Mouse (Mus musculus) hindbrain, embryonic 15.5 days (tissue): ENCODE measurements at regions not wholly inside any gene's neighbourhood (a gene's known extent, or its start where the extent isn't known, plus 50 kb on each side); places are given as distances from the start of the nearest gene placed in this dataset.

ENCODE experiments used
- ATAC-seq: fragments of 200-750 bp; cut with Nextera tagmentation; 2 replicates; pipeline ENCODE4 v1.8.0; 2017; ENCODE audit warnings: low read depth, moderate number of reproducible peaks, moderate TSS enrichment; ENCODE audit not compliant: low FRiP score
- H3K27ac ChIP-seq: fragments of 300-500 bp; sonication (generic); replicated peaks from 2 replicates; pipeline ENCODE4 v1.5.1; 2015; ENCODE audit warnings: mild to moderate bottlenecking, inconsistent platforms
- H3K27me3 ChIP-seq: fragments of 300-500 bp; sonication (generic); 2 replicates; pipeline ENCODE4 v1.6.1; 2015; ENCODE audit warnings: control low read depth, inconsistent platforms
- H3K36me3 ChIP-seq: fragments of 300-500 bp; sonication (generic); 2 replicates; pipeline ENCODE4 v1.6.1; 2015; ENCODE audit warnings: control low read depth, inconsistent platforms
- H3K4me1 ChIP-seq: fragments of 300-500 bp; sonication (generic); replicated peaks from 2 replicates; pipeline ENCODE4 v1.6.1; 2015; ENCODE audit warnings: control low read depth, inconsistent platforms
- H3K4me2 ChIP-seq: fragments of 300-500 bp; sonication (generic); 2 replicates; pipeline ENCODE4 v1.6.1; 2015; ENCODE audit warnings: moderate library complexity, mild to moderate bottlenecking, inconsistent platforms
- H3K4me3 ChIP-seq: fragments of 300-500 bp; sonication (generic); 2 replicates; pipeline ENCODE4 v1.5.1; 2015; ENCODE audit warnings: mild to moderate bottlenecking, inconsistent platforms
- H3K9ac ChIP-seq: fragments of 300-500 bp; sonication (generic); 2 replicates; pipeline ENCODE4 v1.6.1; 2015; ENCODE audit warnings: inconsistent platforms
- H3K9me3 ChIP-seq: fragments of 300-500 bp; sonication (generic); 2 replicates; pipeline ENCODE4 v1.6.1; 2016; ENCODE audit warnings: control low read depth, inconsistent platforms
- WGBS: fragments of 180-500 bp; shearing (Covaris S2); methylation state at CpG from one replicate; pipeline ENCODE4 v1.1.7; 2015; 5-methylcytosine and 5-hydroxymethylcytosine counted together

GRCm38 (mm10) chr8:127932276-127932675, 426.1 kb upstream of the Nrp1 start:
- no peak overlapping the region for H3K27ac ChIP-seq
- 92% methylated on average over 1 of the region's 1 CpGs for WGBS
- H3K27me3 ChIP-seq: no peaks in the 10 kb centered on the region
- H3K4me3 ChIP-seq: no peak overlapping the region
- H3K36me3 ChIP-seq: no peaks in the 10 kb centered on the region
- H3K4me2 ChIP-seq: no peak overlapping the region
- ATAC-seq: no peak
- H3K4me1 ChIP-seq: no peaks in the 10 kb centered on the region
- no peak overlapping the region for H3K9ac ChIP-seq
- no peaks in the 10 kb centered on the region for H3K9me3 ChIP-seq

DNA sequence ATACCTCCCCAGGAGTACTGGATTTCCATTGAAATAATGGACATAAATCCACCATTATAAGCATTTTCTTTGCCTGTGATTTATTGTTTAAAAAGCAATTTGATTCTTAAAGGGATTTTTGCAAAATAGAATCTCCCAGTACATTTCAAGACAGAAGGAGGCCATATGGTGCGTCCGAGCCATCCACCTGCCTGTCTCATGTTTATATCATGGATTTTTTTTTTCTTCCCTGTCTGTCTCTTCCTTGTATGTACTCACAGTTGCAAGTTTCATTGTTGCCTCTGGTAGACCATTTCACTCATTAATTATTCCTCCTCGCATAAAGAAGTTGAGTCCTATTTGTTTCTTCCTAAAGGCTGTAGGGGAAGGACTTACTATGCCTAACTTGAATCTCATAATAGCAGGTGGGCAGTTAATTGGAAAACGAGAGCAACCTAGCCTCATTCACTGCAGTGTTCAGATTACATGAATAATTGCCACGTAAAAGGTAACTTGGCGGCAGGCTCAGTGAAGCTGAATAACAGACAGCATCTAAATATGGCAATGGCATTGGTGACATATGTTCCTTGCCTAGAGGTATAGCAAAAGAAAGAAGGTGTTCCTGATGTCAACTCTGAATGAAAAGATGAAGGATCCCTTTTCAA, 421.5 kb upstream of the Nrp1 start:
- Histone ChIP-seq H3K4me2 (no peak overlapping the region), H3K9ac (no peak overlapping the region), H3K4me1 (peaks cover 13% of the 10 kb centered on the region), H3K27me3 (no peaks in the 10 kb centered on the region), H3K36me3 (no peaks in the 10 kb centered on the region), H3K4me3 (no peak overlapping the region), H3K9me3 (no peaks in the 10 kb centered on the region), H3K27ac (no peak overlapping the region)
- 58% methylated on average over 6 of the region's 6 CpGs for WGBS
- no peak for ATAC-seq

GRCm38 (mm10) chr8:127939284-127939985, 419.0 kb upstream of the Nrp1 start:
- H3K27ac ChIP-seq: peak overlapping the region; percentile 62; the same call in 1 of the 2 replicates
- peaks cover 13% of the 10 kb centered on the region for H3K4me1 ChIP-seq
- H3K36me3 ChIP-seq: no peaks in the 10 kb centered on the region
- no peak overlapping the region for H3K4me3 ChIP-seq
- ATAC-seq: peak; percentile 73; the same call in 1 of the 2 replicates
- H3K4me2 ChIP-seq: no peak overlapping the region
- H3K9ac ChIP-seq: no peak overlapping the region
- no peaks in the 10 kb centered on the region for H3K27me3 ChIP-seq
- WGBS: 9% methylated on average over 7 of the region's 7 CpGs
- H3K9me3 ChIP-seq: no peaks in the 10 kb centered on the region

DNA sequence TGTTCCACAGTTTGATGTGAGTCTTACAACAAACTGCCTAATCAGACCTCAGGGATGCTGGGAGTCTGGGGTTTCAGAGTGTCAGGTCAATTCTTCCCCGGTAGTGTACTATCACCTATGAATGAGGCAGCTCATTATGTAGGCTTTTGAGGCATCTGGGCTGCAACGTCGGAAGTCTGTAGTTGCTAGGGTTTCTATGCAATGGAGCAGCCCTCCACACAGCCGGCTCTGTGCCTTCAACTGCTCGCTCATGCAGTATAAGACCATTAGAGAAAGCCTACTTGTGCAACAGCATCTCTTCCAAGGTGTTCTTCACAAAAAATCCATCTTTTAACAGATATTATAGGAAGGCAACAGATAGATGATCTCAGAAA, 418.4 kb upstream of the Nrp1 start:
- no peaks in the 10 kb centered on the region for H3K36me3 ChIP-seq
- H3K4me2 ChIP-seq: no peak overlapping the region
- no peak overlapping the region for H3K9ac ChIP-seq
- 0 out of 2 replicates have a peak overlapping the region, but pooled peaks have one; percentile 7 for H3K27ac ChIP-seq
- H3K4me1 ChIP-seq: peaks cover 13% of the 10 kb centered on the region
- 8% methylated on average over 5 of the region's 5 CpGs for WGBS
- H3K4me3 ChIP-seq: no peak overlapping the region
- no peaks in the 10 kb centered on the region for H3K27me3 ChIP-seq
- ATAC-seq: peak; percentile 63; the same call in 1 of the 2 replicates
- H3K9me3 ChIP-seq: no peaks in the 10 kb centered on the region

GRCm38 (mm10) chr8:127942319-127942718, 416.1 kb upstream of the Nrp1 start:
- no peak overlapping the region for H3K4me3 ChIP-seq
- no peak overlapping the region for H3K9ac ChIP-seq
- peaks cover 13% of the 10 kb centered on the region for H3K4me1 ChIP-seq
- no peak overlapping the region for H3K4me2 ChIP-seq
- no peaks in the 10 kb centered on the region for H3K36me3 ChIP-seq
- no peak overlapping the region for H3K27ac ChIP-seq
- 0 out of 2 replicates have a peak, but pooled peaks cover 2% of the 10 kb centered on the region for H3K27me3 ChIP-seq
- no peaks in the 10 kb centered on the region for H3K9me3 ChIP-seq
- ATAC-seq: no peak

- Histone ChIP-seq H3K9ac (no peak overlapping the region), H3K27me3 (0 out of 2 replicates have a peak, but pooled peaks cover 2% of the 10 kb centered on the region), H3K4me2 (no peak overlapping the region), H3K4me1 (peaks cover 2% of the 10 kb centered on the region), H3K9me3 (no peaks in the 10 kb centered on the region), H3K27ac (no peak overlapping the region), H3K4me3 (no peak overlapping the region), H3K36me3 (no peaks in the 10 kb centered on the region)
- ATAC-seq: no peak
Observed at GRCm38 (mm10) chr8:127944955-127945498, 413.4 kb upstream of the Nrp1 start.

DNA sequence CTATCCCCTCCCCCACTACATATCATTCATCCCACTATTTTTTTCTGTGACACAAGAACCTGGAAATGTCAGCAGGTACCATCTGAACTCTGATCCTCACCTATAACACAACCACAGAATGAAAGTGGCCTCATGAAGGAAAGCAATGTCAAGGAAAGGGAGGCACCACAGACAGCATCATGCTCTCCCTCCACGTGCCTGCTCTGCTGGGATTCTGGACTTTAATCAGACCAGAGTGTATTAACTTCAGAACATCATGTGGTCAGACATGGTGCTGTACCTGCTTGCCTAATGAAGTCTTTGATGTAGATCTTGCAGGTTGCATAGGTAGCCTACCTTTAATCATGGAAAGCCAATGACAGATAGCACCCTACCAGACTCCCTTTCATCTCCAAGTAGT, 400.8 kb upstream of the Nrp1 start:
- no peak overlapping the region for H3K27ac ChIP-seq
- no peaks in the 10 kb centered on the region for H3K36me3 ChIP-seq
- no peak overlapping the region for H3K4me2 ChIP-seq
- no peaks in the 10 kb centered on the region for H3K9me3 ChIP-seq
- H3K4me3 ChIP-seq: no peak overlapping the region
- no peaks in the 10 kb centered on the region for H3K27me3 ChIP-seq
- H3K4me1 ChIP-seq: no peaks in the 10 kb centered on the region
- no peak for ATAC-seq
- 72% methylated on average over 1 of the region's 1 CpGs for WGBS
- H3K9ac ChIP-seq: no peak overlapping the region

DNA sequence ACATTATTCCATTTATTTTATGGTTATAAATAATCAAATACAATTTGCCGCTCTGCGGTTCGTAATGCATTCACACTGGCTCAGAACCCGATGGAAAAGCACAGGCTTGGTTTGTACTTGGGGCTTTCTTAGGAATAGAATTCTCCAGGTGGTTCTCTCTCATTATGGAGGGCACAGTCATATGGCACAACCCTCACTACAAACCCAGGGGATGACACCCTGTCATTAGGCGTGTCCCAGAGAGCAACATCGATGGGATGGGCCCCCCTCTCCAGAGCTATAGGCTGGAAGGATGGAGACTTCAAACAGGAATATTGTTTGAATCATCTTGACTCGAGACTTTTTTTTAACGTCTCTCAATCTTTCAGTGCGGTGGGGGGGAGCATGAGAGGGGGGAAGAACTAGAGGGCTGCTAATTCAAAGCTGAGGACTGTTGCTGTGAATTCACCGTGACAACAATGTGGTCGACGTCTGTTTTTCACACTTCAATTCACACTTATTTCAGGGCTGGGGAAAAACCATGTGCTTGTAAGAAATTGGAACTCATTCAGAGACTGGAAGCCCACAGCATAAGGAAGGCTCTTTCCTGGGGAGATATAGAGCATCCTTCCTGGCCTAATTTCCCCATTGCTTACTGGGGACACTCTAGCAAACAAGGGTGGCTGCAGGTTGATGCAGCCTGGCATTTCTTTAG, 399.9 kb upstream of the Nrp1 start:
- Histone ChIP-seq H3K4me1 (no peaks in the 10 kb centered on the region), H3K9ac (no peak overlapping the region), H3K36me3 (no peaks in the 10 kb centered on the region), H3K4me2 (no peak overlapping the region), H3K27me3 (no peaks in the 10 kb centered on the region), H3K4me3 (no peak overlapping the region), H3K9me3 (no peaks in the 10 kb centered on the region), H3K27ac (no peak overlapping the region)
- ATAC-seq: no peak
- WGBS: 46% methylated on average over 12 of the region's 12 CpGs

- Histone ChIP-seq H3K27ac (no peak overlapping the region), H3K9me3 (no peaks in the 10 kb centered on the region), H3K4me1 (no peaks in the 10 kb centered on the region), H3K4me2 (no peak overlapping the region), H3K36me3 (no peaks in the 10 kb centered on the region), H3K9ac (no peak overlapping the region), H3K27me3 (no peaks in the 10 kb centered on the region), H3K4me3 (no peak overlapping the region)
- 93% methylated on average over 1 of the region's 1 CpGs for WGBS
- ATAC-seq: no peak
Observed at GRCm38 (mm10) chr8:127962862-127963261, 395.5 kb upstream of the Nrp1 start.

DNA sequence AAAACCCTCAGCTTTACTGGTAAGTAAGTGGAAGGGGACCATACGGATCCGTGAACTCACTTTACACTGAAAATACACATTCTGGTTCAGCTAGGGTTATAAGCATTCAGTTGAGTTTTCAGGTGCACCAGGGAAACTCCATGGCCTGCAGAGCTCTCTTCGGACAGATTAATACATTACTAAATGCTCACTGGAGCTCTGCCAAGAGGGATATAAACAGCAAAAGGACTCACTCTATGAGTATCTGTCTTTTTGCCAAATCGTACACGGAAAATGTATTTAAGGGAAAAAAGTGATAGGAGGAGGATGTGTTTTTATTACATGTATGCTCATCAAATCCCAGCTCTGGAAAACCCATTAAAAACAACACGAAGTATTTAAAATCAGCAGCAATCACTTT, 394.8 kb upstream of the Nrp1 start:
- H3K4me2 ChIP-seq: no peak overlapping the region
- no peaks in the 10 kb centered on the region for H3K4me1 ChIP-seq
- H3K9me3 ChIP-seq: no peaks in the 10 kb centered on the region
- no peaks in the 10 kb centered on the region for H3K36me3 ChIP-seq
- H3K27ac ChIP-seq: no peak overlapping the region
- ATAC-seq: no peak
- H3K27me3 ChIP-seq: no peaks in the 10 kb centered on the region
- no peak overlapping the region for H3K9ac ChIP-seq
- WGBS: 75% methylated on average over 6 of the region's 6 CpGs
- no peak overlapping the region for H3K4me3 ChIP-seq

GRCm38 (mm10) chr8:127964801-127965200, 393.6 kb upstream of the Nrp1 start:
- H3K4me2 ChIP-seq: no peak overlapping the region
- no peaks in the 10 kb centered on the region for H3K27me3 ChIP-seq
- no peak overlapping the region for H3K9ac ChIP-seq
- H3K4me3 ChIP-seq: no peak overlapping the region
- no peaks in the 10 kb centered on the region for H3K4me1 ChIP-seq
- H3K27ac ChIP-seq: no peak overlapping the region
- H3K36me3 ChIP-seq: no peaks in the 10 kb centered on the region
- no peak for ATAC-seq
- no peaks in the 10 kb centered on the region for H3K9me3 ChIP-seq

- no peaks in the 10 kb centered on the region for H3K4me1 ChIP-seq
- H3K4me2 ChIP-seq: no peak overlapping the region
- 78% methylated on average over 2 of the region's 2 CpGs for WGBS
- H3K9me3 ChIP-seq: no peaks in the 10 kb centered on the region
- no peak for ATAC-seq
- no peak overlapping the region for H3K27ac ChIP-seq
- no peaks in the 10 kb centered on the region for H3K27me3 ChIP-seq
- no peak overlapping the region for H3K9ac ChIP-seq
- H3K36me3 ChIP-seq: no peaks in the 10 kb centered on the region
- H3K4me3 ChIP-seq: no peak overlapping the region
Observed at GRCm38 (mm10) chr8:127965341-127965740, 393.1 kb upstream of the Nrp1 start.
